Mouse (Mus musculus): Measurements from ENCODE around the gene Fam163b.
A peak's percentile ranks its signal among the peaks of the same experiment; 100 is the strongest.

The Fam163b gene

GRCm38 (mm10) chr2:27135935-27136334 is 6.4 kb downstream of the Fam163b start:
- DNase-seq (ENCODE audit: low read depth, low spot score), result no peak

- no peak for DNase-seq (ENCODE audit: low read depth, low spot score)
These were observed 13.3 kb downstream of the Fam163b start for GRCm38 (mm10) chr2:27128990-27129389.

GRCm38 (mm10) chr2:27126496-27126895 is 15.8 kb downstream of the Fam163b start:
- no peak for DNase-seq (ENCODE audit: low read depth, low spot score)

- DNase-seq (ENCODE audit: low read depth, low spot score), result peak; percentile 50
These were observed 16.3 kb downstream of the Fam163b start for GRCm38 (mm10) chr2:27125979-27126378.

GRCm38 (mm10) chr2:27123121-27123520 is 19.2 kb downstream of the Fam163b start:
- DNase-seq (ENCODE audit: low read depth, low spot score), result no peak

- no peak for DNase-seq (ENCODE audit: low read depth, low spot score)
These were observed 19.7 kb downstream of the Fam163b start for GRCm38 (mm10) chr2:27122578-27122977.

GRCm38 (mm10) chr2:27121626-27122355 is 20.5 kb downstream of the Fam163b start:
- DNase-seq (ENCODE audit: low read depth, low spot score), result no peak

- peak; percentile 9 for DNase-seq (ENCODE audit: low read depth, low spot score)
These were observed 22.1 kb downstream of the Fam163b start for GRCm38 (mm10) chr2:27120241-27120641.

GRCm38 (mm10) chr2:27119766-27120165 is 22.5 kb downstream of the Fam163b start:
- DNase-seq (ENCODE audit: low read depth, low spot score), result no peak

GRCm38 (mm10) chr2:27118452-27118851 is 23.8 kb downstream of the Fam163b start:
- no peak for DNase-seq (ENCODE audit: low read depth, low spot score)

GRCm38 (mm10) chr2:27114169-27114568 is 28.1 kb downstream of the Fam163b start:
- DNase-seq (ENCODE audit: low read depth, low spot score), result no peak

GRCm38 (mm10) chr2:27112585-27112984 is 29.7 kb downstream of the Fam163b start:
- DNase-seq (ENCODE audit: low read depth, low spot score), result no peak

GRCm38 (mm10) chr2:27109052-27109451 is 33.2 kb downstream of the Fam163b start:
- no peak for DNase-seq (ENCODE audit: low read depth, low spot score)

- DNase-seq (ENCODE audit: low read depth, low spot score), result no peak
These were observed 34.1 kb downstream of the Fam163b start for GRCm38 (mm10) chr2:27108144-27108543.

GRCm38 (mm10) chr2:27106816-27107215 is 35.5 kb downstream of the Fam163b start:
- DNase-seq (ENCODE audit: low read depth, low spot score), result no peak

GRCm38 (mm10) chr2:27103554-27103953 is 38.7 kb downstream of the Fam163b start:
- no peak for DNase-seq (ENCODE audit: low read depth, low spot score)

- peak; percentile 44 for DNase-seq (ENCODE audit: low read depth, low spot score)
These were observed 44.5 kb downstream of the Fam163b start for GRCm38 (mm10) chr2:27097776-27098175.

- peak; percentile 80 for DNase-seq (ENCODE audit: low read depth, low spot score)
These were observed 45.0 kb downstream of the Fam163b start for GRCm38 (mm10) chr2:27097241-27097656.

- DNase-seq (ENCODE audit: low read depth, low spot score), result peak; percentile 83
These were observed 45.8 kb downstream of the Fam163b start for GRCm38 (mm10) chr2:27096341-27096981.

GRCm38 (mm10) chr2:27095178-27095577 is 47.1 kb downstream of the Fam163b start:
- DNase-seq (ENCODE audit: low read depth, low spot score), result no peak

GRCm38 (mm10) chr2:27089238-27089637 is 53.1 kb downstream of the Fam163b start:
- DNase-seq (ENCODE audit: low read depth, low spot score), result no peak

- DNase-seq (ENCODE audit: low read depth, low spot score), result no peak
These were observed 53.6 kb downstream of the Fam163b start for GRCm38 (mm10) chr2:27088700-27089099.

GRCm38 (mm10) chr2:27088071-27088644 is 54.1 kb downstream of the Fam163b start:
- no peak for DNase-seq (ENCODE audit: low read depth, low spot score)

Data from 3T3-L1 (cell line).